Mouse (Mus musculus) MEL (cell line): Measurements from ENCODE around the gene Mier2. TPM values are rescaled to one million over a fixed set of nuclear protein-coding genes. Genes with fewer than 3 reads are reported as not detected.

Experiments used
- DNase-seq: peaks from one replicate; pipeline ENCODE4 v3.0.0; 2011; ENCODE audit warnings: low read depth, low spot score
- H3K27ac ChIP-seq: 2 replicates; pipeline ENCODE4 v1.5.1; 2012; ENCODE audit warnings: low read depth, mild to moderate bottlenecking, control low read depth, low read length, moderate library complexity; ENCODE audit not compliant: control insufficient read depth
- H3K27me3 ChIP-seq, 2 experiments: fragments of 150-350 bp in 1 of 2; sonication (generic) in 1 of 2; 2 replicates each; pipeline ENCODE4 v1.6.1; 2012; ENCODE audit warnings: low read length in 2 of 2, mild to moderate bottlenecking in 2 of 2, improper control_type of control experiment in 1 of 2, moderate library complexity in 1 of 2; ENCODE audit not compliant: insufficient read depth in 2 of 2, control insufficient read depth in 1 of 2
- H3K36me3 ChIP-seq, 2 experiments: 2 replicates each; pipeline ENCODE4 v1.6.1; 2012 to 2014; ENCODE audit warnings: low read length in 2 of 2, improper control_type of control experiment in 1 of 2, inconsistent platforms in 1 of 2, mild to moderate bottlenecking in 1 of 2; ENCODE audit not compliant: insufficient read depth in 2 of 2, control insufficient read depth in 1 of 2
- H3K4me1 ChIP-seq, 2 experiments: fragments of 150-350 bp in 1 of 2; sonication (generic) in 1 of 2; 2 replicates each; pipeline ENCODE4 v1.6.1; 2012; ENCODE audit warnings: low read length in 2 of 2, improper control_type of control experiment in 1 of 2, mild to moderate bottlenecking in 1 of 2; ENCODE audit not compliant: insufficient read depth in 2 of 2, control insufficient read depth in 1 of 2
- H3K4me3 ChIP-seq, 2 experiments: fragments of 150-350 bp in 1 of 2; sonication (generic) in 1 of 2; 2 replicates each; pipeline ENCODE4 v1.5.1; 2012; ENCODE audit warnings: low read depth in 2 of 2, low read length in 2 of 2, mild to moderate bottlenecking in 2 of 2, moderate library complexity in 2 of 2, control low read depth in 1 of 2, improper control_type of control experiment in 1 of 2; ENCODE audit not compliant: control insufficient read depth in 1 of 2, insufficient read depth in 1 of 2
- H3K79me2 ChIP-seq: 2 replicates; pipeline ENCODE4 v1.6.1; 2012; ENCODE audit warnings: mild to moderate bottlenecking, low read length, moderate library complexity; ENCODE audit not compliant: control insufficient read depth, poor library complexity, insufficient read depth
- H3K9ac ChIP-seq: 2 replicates; pipeline ENCODE4 v1.6.1; 2012; ENCODE audit warnings: low read depth, mild to moderate bottlenecking, control low read depth, low read length, moderate library complexity; ENCODE audit not compliant: control insufficient read depth, poor library complexity, severe bottlenecking
- H3K9me3 ChIP-seq: fragments of 150-350 bp; sonication (generic); replicated peaks from 2 replicates; pipeline ENCODE4 v1.6.1; 2012; ENCODE audit warnings: mild to moderate bottlenecking, low read length, improper control_type of control experiment, moderate library complexity; ENCODE audit not compliant: insufficient read depth
- CHD1 ChIP-seq: IDR thresholded peaks from 2 replicates; pipeline ENCODE4 v1.6.1; 2012; ENCODE audit warnings: low read depth, mild to moderate bottlenecking, inconsistent platforms, low read length, improper control_type of control experiment
- CTCF ChIP-seq, 3 experiments: IDR thresholded peaks in 2 of 3; conservative IDR thresholded peaks in 1 of 3; 2 replicates each; pipeline ENCODE4 v1.5.1; 2011 to 2012; ENCODE audit warnings: low read length in 3 of 3, low read depth in 2 of 3, mild to moderate bottlenecking in 2 of 3, improper control_type of control experiment in 1 of 3, inconsistent platforms in 1 of 3, mixed read lengths in 1 of 3, moderate library complexity in 1 of 3; ENCODE audit not compliant: control insufficient read depth in 1 of 3, insufficient read depth in 1 of 3, poor library complexity in 1 of 3, severe bottlenecking in 1 of 3
- E2F4 ChIP-seq: IDR thresholded peaks from 2 replicates; pipeline ENCODE4 v1.6.1; 2011; ENCODE audit warnings: low read depth, low read length, improper control_type of control experiment, borderline replicate concordance
- ELF1 ChIP-seq: IDR thresholded peaks from 2 replicates; pipeline ENCODE4 v1.6.1; 2014; ENCODE audit warnings: low read depth, mild to moderate bottlenecking, inconsistent platforms, low read length, improper control_type of control experiment, moderate library complexity
- EP300 ChIP-seq, 2 experiments: IDR thresholded peaks; 2 replicates each; pipeline ENCODE4 v1.6.1; 2011; ENCODE audit warnings: improper control_type of control experiment in 2 of 2, low read length in 2 of 2, low read depth in 1 of 2, mild to moderate bottlenecking in 1 of 2
- ETS1 ChIP-seq: IDR thresholded peaks from 2 replicates; pipeline ENCODE4 v1.6.1; 2012; ENCODE audit warnings: low read depth, mild to moderate bottlenecking, inconsistent platforms, low read length, improper control_type of control experiment, moderate library complexity
- GABPA ChIP-seq: IDR thresholded peaks from 2 replicates; pipeline ENCODE4 v1.6.1; 2012; ENCODE audit warnings: low read depth, mild to moderate bottlenecking, inconsistent platforms, low read length, improper control_type of control experiment, moderate library complexity
- GATA1 ChIP-seq: IDR thresholded peaks from 2 replicates; pipeline ENCODE4 v1.6.1; 2011; ENCODE audit warnings: low read depth, low read length, improper control_type of control experiment
- JUND ChIP-seq: IDR thresholded peaks from 2 replicates; pipeline ENCODE4 v1.6.1; 2011; ENCODE audit warnings: low read depth, mild to moderate bottlenecking, improper control_type of control experiment, low read length
- KAT2A ChIP-seq: conservative IDR thresholded peaks from 2 replicates; pipeline ENCODE4 v1.6.1; 2012; ENCODE audit warnings: low read depth, low read length, improper control_type of control experiment, inconsistent platforms
- MAFK ChIP-seq: IDR thresholded peaks from 2 replicates; pipeline ENCODE4 v1.6.1; 2011; ENCODE audit warnings: low read depth, mild to moderate bottlenecking, low read length, improper control_type of control experiment, borderline replicate concordance
- MAX ChIP-seq: IDR thresholded peaks from 2 replicates; pipeline ENCODE4 v1.6.1; 2011; ENCODE audit warnings: low read length, improper control_type of control experiment
- MAZ ChIP-seq: IDR thresholded peaks from 2 replicates; pipeline ENCODE4 v1.6.1; 2012; ENCODE audit warnings: low read depth, mild to moderate bottlenecking, inconsistent platforms, low read length, improper control_type of control experiment
- MXI1 ChIP-seq: IDR thresholded peaks from 2 replicates; pipeline ENCODE4 v1.6.1; 2011; ENCODE audit warnings: mild to moderate bottlenecking, low read depth, low read length, improper control_type of control experiment
- MYC ChIP-seq: IDR thresholded peaks from 2 replicates; pipeline ENCODE4 v1.6.1; 2011; ENCODE audit warnings: low read depth, mild to moderate bottlenecking, low read length, improper control_type of control experiment, moderate library complexity
- NRF1 ChIP-seq: IDR thresholded peaks from 2 replicates; pipeline ENCODE4 v1.6.1; 2014; ENCODE audit warnings: low read depth, mild to moderate bottlenecking, inconsistent platforms, low read length, improper control_type of control experiment, moderate library complexity; ENCODE audit not compliant: poor library complexity, insufficient read depth, severe bottlenecking
- POLR2AphosphoS5 ChIP-seq: IDR thresholded peaks from 2 replicates; pipeline ENCODE4 v1.6.1; 2012; ENCODE audit warnings: low read depth, borderline replicate concordance, mild to moderate bottlenecking, inconsistent platforms, low read length, moderate library complexity, mixed read lengths
- RCOR1 ChIP-seq: IDR thresholded peaks from 2 replicates; pipeline ENCODE4 v1.6.1; 2012; ENCODE audit warnings: low read depth, mild to moderate bottlenecking, inconsistent platforms, low read length, improper control_type of control experiment
- SIN3A ChIP-seq: IDR thresholded peaks from 2 replicates; pipeline ENCODE4 v1.6.1; 2012; ENCODE audit warnings: low read length, improper control_type of control experiment, inconsistent platforms
- TCF12 ChIP-seq: IDR thresholded peaks from 2 replicates; pipeline ENCODE4 v1.6.1; 2014; ENCODE audit warnings: low read depth, mild to moderate bottlenecking, inconsistent platforms, low read length, improper control_type of control experiment, moderate library complexity
- USF1 ChIP-seq: IDR thresholded peaks from 2 replicates; pipeline ENCODE4 v1.6.1; 2014; ENCODE audit warnings: low read depth, mild to moderate bottlenecking, inconsistent platforms, low read length, improper control_type of control experiment, moderate library complexity
- ZC3H11A ChIP-seq: IDR thresholded peaks from 2 replicates; pipeline ENCODE4 v1.6.1; 2012; ENCODE audit warnings: low read depth, mild to moderate bottlenecking, inconsistent platforms, low read length, improper control_type of control experiment
- ZKSCAN1 ChIP-seq: IDR thresholded peaks from 2 replicates; pipeline ENCODE4 v1.6.1; 2012; ENCODE audit warnings: low read depth, mild to moderate bottlenecking, inconsistent platforms, low read length, improper control_type of control experiment, moderate library complexity
- polyA plus RNA-seq, 2 experiments: library from polyadenylated mRNA; stranded (reverse) in 1 of 2; unstranded in 1 of 2; fragments of >175 nt in 1 of 2; fragments of >200 nt in 1 of 2; gene quantifications; 2 replicates each; pipeline versions ENCODE4 v1.2.1 to v1.2.4; 2012; ENCODE audit warnings: low replicate concordance in 2 of 2, low read depth in 1 of 2; ENCODE audit not compliant: insufficient read length in 2 of 2, insufficient read depth in 1 of 2, missing spikeins in 1 of 2
- total RNA-seq: library from RNA; depleted of rRNA; stranded (reverse); fragments of 300-350 nt; gene quantifications from 2 replicates; pipeline ENCODE4 v1.2.3, GENCODE M21; 2012

The Mier2 gene
- total and polyA plus RNA-seq, 3 experiments = 24.8 to 36.2 TPM; not detected in 1

DNA sequence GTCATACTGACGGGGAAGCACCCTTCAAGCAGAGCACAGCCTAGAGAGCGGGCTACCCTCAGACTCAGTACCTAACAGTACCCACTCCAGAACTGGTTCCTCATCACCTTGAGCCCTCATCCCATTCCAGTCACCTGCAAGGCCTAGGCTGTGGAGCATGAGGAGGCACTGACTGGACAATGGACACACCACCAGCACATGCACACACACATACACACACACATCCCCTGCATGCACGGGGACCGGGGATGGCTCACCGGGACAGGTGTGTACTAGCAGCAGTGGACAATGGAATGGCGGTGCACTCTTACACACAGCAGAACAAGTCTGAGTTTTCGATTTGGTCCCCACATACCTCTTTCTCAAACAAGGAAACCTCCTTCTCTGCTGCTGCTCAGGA, 17.7 kb downstream of the Mier2 start:
- Histone ChIP-seq H3K9ac (no peak overlapping the region), H3K36me3 (0 out of 4 replicates have a peak, but pooled peaks cover 0 to 3% of the 10 kb centered on the region in 2 experiments), H3K9me3 (no peaks in the 10 kb centered on the region), H3K79me2 (no peaks in the 10 kb centered on the region; the same call in 1 of the 2 replicates), H3K4me1 (no peaks in the 10 kb centered on the region; a peak in 1 of 4 replicates), H3K27ac (no peak overlapping the region), H3K27me3 (no peaks in the 10 kb centered on the region), H3K4me3 (no peak overlapping the region)
- no peak for TF ChIP-seq MXI1
- no peak for TF ChIP-seq USF1
- no peak for TF ChIP-seq MYC
- TF ChIP-seq MAZ = no peak
- TF ChIP-seq TCF12 = no peak
- TF ChIP-seq EP300 (IDR thresholded peaks at IDR 0.05; ENCODE audit: low read depth in 1 of 2, low read length in 2 of 2) = no peak
- no peak for TF ChIP-seq JUND
- TF ChIP-seq ZKSCAN1 = no peak
- no peak for TF ChIP-seq POLR2AphosphoS5
- TF ChIP-seq SIN3A = no peak
- no peak for TF ChIP-seq NRF1
- TF ChIP-seq GATA1 = no peak
- TF ChIP-seq CHD1 = no peak
- no peak for DNase-seq

DNA sequence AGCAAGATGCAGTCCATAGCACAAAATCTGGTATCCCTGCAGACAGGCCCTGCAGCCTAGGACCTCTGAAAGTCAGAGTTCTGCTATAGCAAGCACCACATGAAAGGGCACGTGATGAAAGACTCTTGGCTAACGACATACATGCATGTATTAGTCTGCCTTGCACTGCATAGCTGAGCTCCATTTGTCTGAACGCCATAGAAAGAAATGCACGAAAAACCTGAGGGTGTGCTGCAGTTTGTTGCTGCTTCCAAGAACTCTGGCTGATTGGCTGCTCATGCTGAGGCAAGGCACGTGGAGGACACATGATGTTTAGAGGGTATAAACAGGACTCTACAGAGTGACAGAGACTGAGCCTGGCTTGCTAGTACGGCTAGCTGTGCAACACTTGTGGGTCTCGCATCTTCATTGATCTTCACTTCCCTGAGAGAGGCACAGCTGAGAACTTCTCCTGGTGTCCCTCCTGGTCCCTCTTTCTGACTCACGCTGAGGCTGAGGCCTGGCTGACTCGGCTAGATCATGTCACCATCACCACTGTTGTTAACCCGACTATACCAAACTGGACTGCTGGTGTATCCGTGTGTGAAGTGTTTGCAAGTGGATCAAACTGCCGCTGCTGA, 18.4 kb downstream of the Mier2 start:
- Histone ChIP-seq H3K9me3 (no peaks in the 10 kb centered on the region), H3K9ac (no peak overlapping the region), H3K4me1 (no peaks in the 10 kb centered on the region; a peak in 1 of 4 replicates), H3K27me3 (no peaks in the 10 kb centered on the region), H3K79me2 (no peaks in the 10 kb centered on the region; the same call in 1 of the 2 replicates), H3K36me3 (0 out of 4 replicates have a peak, but pooled peaks cover 0 to 3% of the 10 kb centered on the region in 2 experiments), H3K27ac (no peak overlapping the region)
- no peak for DNase-seq
- TF ChIP-seq ZKSCAN1 = no peak
- no peak for TF ChIP-seq CTCF (IDR thresholded peaks at IDR 0.05 in 2 of 3, conservative IDR thresholded peaks at IDR 0.05 in 1 of 3; ENCODE audit: control insufficient read depth in 1 of 3, insufficient read depth in 1 of 3, low read depth in 2 of 3, low read length in 3 of 3, poor library complexity in 1 of 3, severe bottlenecking in 1 of 3)
- no peak for TF ChIP-seq ZC3H11A
- no peak for TF ChIP-seq E2F4
- no peak for TF ChIP-seq MAX
- TF ChIP-seq MAZ = no peak
- no peak for TF ChIP-seq RCOR1
- no peak for TF ChIP-seq KAT2A
- no peak for TF ChIP-seq ETS1
- no peak for TF ChIP-seq ELF1
- no peak for TF ChIP-seq GABPA
- no peak for TF ChIP-seq POLR2AphosphoS5
- no peak for TF ChIP-seq MYC
- no peak for TF ChIP-seq MAFK
- TF ChIP-seq SIN3A = no peak
- TF ChIP-seq, all 39 proteins: peak for 0
- no peak overlapping the region for H3K4me3 ChIP-seq
